Mouse (Mus musculus): Measurements from ENCODE around the gene Trim23. TPM values are rescaled to one million over a fixed set of nuclear protein-coding genes. Genes with fewer than 3 reads are reported as not detected.

Trim23 gene
- 14.2 and 21.5 TPM in 2 replicates for polyA plus RNA-seq (2012; rRNA removed)

DNA sequence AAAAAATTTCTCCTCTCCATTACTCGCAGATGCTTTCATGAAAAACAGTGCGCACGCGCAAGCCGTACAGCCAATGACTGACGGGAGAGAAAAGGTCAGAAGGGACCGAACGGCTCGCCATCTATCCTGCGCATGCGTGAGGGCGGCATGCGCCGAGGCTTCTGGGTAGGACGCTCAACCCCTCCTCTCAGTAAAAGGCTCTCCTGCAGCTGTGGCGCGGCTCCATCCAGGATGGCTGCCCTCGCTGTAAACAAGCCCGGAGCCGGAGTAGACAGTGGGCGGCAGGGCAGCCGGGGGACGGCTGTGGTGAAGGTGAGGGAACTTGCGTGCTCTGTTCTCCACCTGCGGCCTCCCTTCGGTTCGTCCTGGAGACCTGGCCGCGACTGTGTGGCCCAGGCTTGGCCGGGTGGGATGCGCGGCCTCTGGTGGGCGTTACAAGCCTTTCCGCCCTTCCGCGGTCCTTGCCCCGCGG is at the start of gene Trim23:
Trim23 (plus strand) TSS at position 148 of the 472 bp plus-strand sequence.

GRCm38 (mm10) chr13:104177796-104178649 is 574 bp upstream of the Trim23 start, which contains the start of gene Trappc13:
Trappc13 (minus strand) TSS chr13:104178469.

DNA sequence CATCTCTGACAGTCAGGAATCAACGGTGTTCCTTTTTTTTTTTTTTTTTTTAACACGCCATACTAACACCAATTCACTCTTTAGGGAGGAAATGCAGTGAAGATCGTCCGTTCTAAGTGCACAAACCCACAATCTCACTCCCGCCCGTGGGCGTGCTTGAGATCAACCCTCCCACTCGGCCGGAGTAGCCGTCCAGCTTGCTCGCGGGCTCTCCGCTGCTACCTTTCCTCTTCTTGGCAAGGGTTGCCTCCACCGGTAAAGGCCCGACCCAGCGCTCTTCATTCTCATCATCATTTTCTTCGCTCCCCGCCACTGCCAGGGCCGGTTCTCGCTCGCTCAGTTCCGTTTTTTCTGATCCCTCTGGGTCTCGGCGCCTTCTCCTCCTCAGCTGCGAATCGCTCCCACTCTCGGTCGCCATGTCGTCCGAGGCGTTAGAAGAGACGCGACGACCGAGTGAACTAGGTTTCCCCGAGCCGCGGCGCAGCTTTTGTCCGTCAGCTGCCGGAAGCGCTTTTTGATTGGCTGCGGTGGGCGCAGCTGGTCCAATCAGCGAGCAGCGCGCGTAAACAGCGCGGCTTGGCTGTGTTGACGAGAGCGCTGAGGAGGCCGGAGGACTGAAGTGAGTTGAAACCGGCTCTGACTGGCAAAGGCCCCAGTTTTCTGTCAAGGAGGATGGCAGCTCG is 49.9 kb downstream of the Trim23 start, which contains the start of the genes Cenpk and Ppwd1:
Cenpk (plus strand) TSS at position 228 of the 683 bp plus-strand sequence.
Ppwd1 (minus strand) TSS at position 460 of the 683 bp plus-strand sequence.

Other genes starting within 250 kb of the Trim23 start
- gene Nln, start 69.2 kb upstream of the Trim23 start, polyA plus RNA-seq (2012; rRNA removed) = 13.3 and 13.6 TPM in 2 replicates
- gene Sgtb, start 69.1 kb upstream of the Trim23 start, polyA plus RNA-seq (2012; rRNA removed) = 12.0 and 12.2 TPM in 2 replicates
- gene Trappc13, start 328 bp upstream of the Trim23 start, polyA plus RNA-seq (2012; rRNA removed) = 34.3 and 52.9 TPM in 2 replicates
- gene Cenpk, start 49.8 kb downstream of the Trim23 start, polyA plus RNA-seq (2012; rRNA removed) = 27.0 and 38.7 TPM in 2 replicates
- gene Ppwd1, start 50.0 kb downstream of the Trim23 start, polyA plus RNA-seq (2012; rRNA removed) = 22.4 and 28.7 TPM in 2 replicates
- gene Adamts6, start 109.0 kb downstream of the Trim23 start, polyA plus RNA-seq (2012; rRNA removed) = 5.7 and 12.0 TPM in 2 replicates

Data from central nervous system, embryonic 11.5 days (tissue).